Mouse (Mus musculus) CH12F3 (cell line): ENCODE results near the gene Dytn.

Source experiments
- in situ Hi-C: fragments of 300-500 bp; cut with MboI; formaldehyde crosslinking; loops from 2 replicates; pipeline ENCODE4 v1.14.3; 2020; ENCODE audit warnings: low sequenced_read_pairs

Dytn gene

GRCm38 (mm10) chr1:63586869-63587268 is 99.9 kb downstream of the Dytn start:
- in situ Hi-C loops: no loop called here

DNA sequence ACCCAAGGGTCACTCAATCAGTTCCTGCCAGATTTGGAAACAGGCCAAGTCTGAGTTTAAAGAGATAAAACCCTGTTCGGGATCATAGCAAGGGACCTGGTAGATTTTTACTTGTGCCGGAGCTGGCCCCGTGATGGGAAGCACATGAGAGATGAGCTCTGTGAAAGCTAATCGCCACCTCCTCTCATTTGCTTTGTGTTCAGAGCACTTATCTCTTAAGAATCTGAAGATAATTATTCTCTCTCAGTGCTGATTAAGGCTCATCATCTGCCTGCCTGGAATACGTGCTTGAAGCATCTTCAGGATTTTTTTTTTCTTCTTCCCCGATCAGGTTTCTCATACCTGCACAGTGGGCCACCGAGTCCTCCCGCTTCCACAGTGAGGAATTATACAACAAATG is 107.6 kb downstream of the Dytn start:
- in situ Hi-C loops: no loop called here

DNA sequence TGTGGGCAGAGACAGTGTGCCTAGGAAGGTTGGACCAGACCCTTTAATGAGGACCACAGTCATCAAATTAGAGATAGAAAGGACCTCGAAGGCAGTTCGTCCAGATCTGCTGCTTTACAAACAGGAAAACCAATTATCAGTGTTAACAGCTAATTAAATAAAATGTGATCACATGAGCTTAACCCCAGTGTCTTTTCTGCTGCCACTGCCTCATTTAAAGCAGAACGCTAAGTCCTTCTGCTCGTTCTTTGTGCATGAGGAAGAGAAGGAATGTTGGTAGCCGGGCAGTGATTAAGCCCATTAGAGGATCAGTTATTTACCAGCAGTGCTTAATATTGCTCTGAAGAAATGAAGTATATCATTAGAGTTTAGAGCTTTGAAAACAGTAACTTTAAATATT is 109.9 kb downstream of the Dytn start:
- in situ Hi-C loops: no loop called here

GRCm38 (mm10) chr1:63573864-63574611 is 112.7 kb downstream of the Dytn start:
- in situ Hi-C loops: no loop called here

- in situ Hi-C loops: no loop called here
Measured at GRCm38 (mm10) chr1:63573432-63573831, 113.3 kb downstream of the Dytn start.
